Mouse (Mus musculus) heart, postnatal 36 days (tissue): ENCODE data around the gene Gm8246. TPM values are rescaled to one million over a fixed set of nuclear protein-coding genes. Genes with fewer than 3 reads are reported as not detected.
"Not testable (repeated sequence)": the region's sequence is repeated elsewhere in the genome, so short reads cannot be mapped to it uniquely, and the experiment has no call there.

ENCODE experiments used
- DNase-seq, 2 experiments: peaks; one replicate each; pipeline ENCODE4 v3.0.0; 2021 to 2022
- intact Hi-C: fragments of 180-260 bp; cut with DNase I; formaldehyde crosslinking; loops from one replicate; pipeline ENCODE4 v1.15.1; 2025
- total RNA-seq, 2 experiments: library from RNA; stranded (reverse); gene quantifications; 2 replicates each; pipeline ENCODE4 v1.2.3; 2021

Gm8246 gene
- not detected for total RNA-seq

DNA sequence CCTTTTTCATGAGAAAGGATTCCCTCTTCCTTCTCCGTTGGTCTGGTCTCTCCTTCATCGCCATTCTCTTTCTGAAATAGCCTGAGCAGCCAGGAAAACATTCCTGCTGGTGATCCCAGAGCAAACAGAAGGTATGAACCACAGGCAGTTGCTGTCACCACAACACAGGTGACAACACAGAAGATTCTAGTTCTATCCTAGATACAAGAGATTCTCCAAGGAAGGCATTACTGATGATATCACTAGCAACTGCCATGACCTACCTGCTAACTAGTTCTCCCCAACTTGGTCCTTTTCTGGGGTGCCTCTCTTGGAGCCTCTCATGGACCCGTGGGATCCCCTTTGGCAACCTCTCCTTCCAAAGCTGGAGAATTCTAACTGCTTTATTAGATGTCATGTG lies at the start of gene Gm8246:
Gm8246 (minus strand) TSS at position 101 of the 400 bp plus-strand sequence.
- intact Hi-C loops, DNase-seq: not testable (repeated sequence)

DNA sequence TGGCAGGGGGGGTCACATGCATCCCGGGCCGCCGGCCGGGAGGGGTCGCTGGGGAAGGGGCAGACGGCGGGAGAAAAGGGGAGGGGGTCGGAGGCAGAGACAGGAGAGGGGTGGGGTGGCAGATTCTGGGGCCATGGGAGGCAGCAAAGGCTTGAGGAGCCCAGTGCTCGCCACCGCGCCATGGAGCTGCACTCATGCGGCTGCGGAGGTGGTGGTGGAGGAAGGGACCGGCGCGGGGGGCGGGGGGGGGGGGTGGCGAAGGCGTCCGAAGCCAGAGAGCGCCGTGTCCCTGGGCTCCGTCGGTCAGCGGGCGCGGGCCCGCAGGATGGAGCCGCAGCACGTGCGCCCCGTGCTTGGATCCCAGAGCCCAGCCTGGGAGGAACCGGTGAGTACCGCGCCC lies 23.7 kb upstream of the Gm8246 start, which contains the start of gene Gm3488:
Gm3488 (plus strand) TSS at position 301 of the 400 bp plus-strand sequence.
- intact Hi-C loops, DNase-seq: not testable (repeated sequence)

GRCm38 (mm10) chr14:5483907-5484306 lies 6.3 kb upstream of the Gm8246 start, which contains the start of gene Gm3187:
TSS of gene Gm3187 (plus strand) at chr14:5484207.
- DNase-seq, intact Hi-C loops: not testable (repeated sequence)

GRCm38 (mm10) chr14:5460469-5460868 lies 17.2 kb downstream of the Gm8246 start:
- intact Hi-C loops, DNase-seq: not testable (repeated sequence)

DNA sequence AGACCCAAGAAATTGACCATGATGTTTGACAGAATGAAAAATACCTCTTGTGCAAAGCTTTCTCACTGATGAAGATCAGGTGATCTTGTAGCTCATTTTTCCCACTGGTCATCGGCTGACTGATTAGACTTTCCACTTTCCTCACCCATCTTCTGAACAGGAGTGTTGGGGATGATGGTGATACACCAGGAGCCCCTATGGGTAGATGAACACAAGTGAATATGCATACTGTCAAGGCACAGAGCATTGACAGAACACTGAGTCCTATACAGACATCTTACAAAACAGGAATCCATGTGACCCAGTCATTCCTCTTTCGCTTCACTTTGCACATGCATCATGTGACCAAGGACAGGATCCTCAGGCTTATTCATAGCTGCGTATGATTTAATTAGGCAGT lies 22.3 kb downstream of the Gm8246 start, which contains the start of gene Gm3194:
Gm3194 (minus strand) TSS at position 101 of the 400 bp plus-strand sequence.
- intact Hi-C loops, DNase-seq: not testable (repeated sequence)

Other genes with a start within 250 kb of the Gm8246 start
- gene Gm3526, start 217.2 kb downstream of the Gm8246 start, total RNA-seq, result not detected
- gene Gm3542, start 142.9 kb downstream of the Gm8246 start, total RNA-seq, result not detected
- not detected for gene Gm3500, start 88.8 kb downstream of the Gm8246 start, total RNA-seq
- under 1 TPM in 1 of 2 experiments, not detected in 1; 0.50 TPM for gene Gm3194, start 22.4 kb downstream of the Gm8246 start, total RNA-seq
- not detected for gene Gm3187, start 6.4 kb upstream of the Gm8246 start, total RNA-seq
- gene Gm3488, start 23.8 kb upstream of the Gm8246 start, total RNA-seq, result under 1 TPM; 0.17 to 0.35 TPM
- gene Gm3532, start 60.7 kb upstream of the Gm8246 start, total RNA-seq, result not detected
- gene Gm8265, start 155.2 kb upstream of the Gm8246 start, total RNA-seq, result not detected
- gene Gm9603, start 209.6 kb upstream of the Gm8246 start, total RNA-seq, result not detected